Mouse (Mus musculus): ENCODE data around the gene Oxct2b.

GRCm38 (mm10) chr4:123155840-123156239 is 39.8 kb downstream of the Oxct2b start:
- TF ChIP-seq CTCF (IDR thresholded peaks at IDR 0.05; ENCODE audit: control insufficient read depth, insufficient read depth, insufficient replicate concordance, low read depth, low read length) (no peak), POLR2A (IDR thresholded peaks at IDR 0.05; ENCODE audit: control insufficient read depth, low read depth, low read length) (no peak)
